Mouse (Mus musculus): Measurements from ENCODE around the gene Ubald2.
A peak's percentile ranks its signal among the peaks of the same experiment; 100 is the strongest.

The Ubald2 gene

DNA sequence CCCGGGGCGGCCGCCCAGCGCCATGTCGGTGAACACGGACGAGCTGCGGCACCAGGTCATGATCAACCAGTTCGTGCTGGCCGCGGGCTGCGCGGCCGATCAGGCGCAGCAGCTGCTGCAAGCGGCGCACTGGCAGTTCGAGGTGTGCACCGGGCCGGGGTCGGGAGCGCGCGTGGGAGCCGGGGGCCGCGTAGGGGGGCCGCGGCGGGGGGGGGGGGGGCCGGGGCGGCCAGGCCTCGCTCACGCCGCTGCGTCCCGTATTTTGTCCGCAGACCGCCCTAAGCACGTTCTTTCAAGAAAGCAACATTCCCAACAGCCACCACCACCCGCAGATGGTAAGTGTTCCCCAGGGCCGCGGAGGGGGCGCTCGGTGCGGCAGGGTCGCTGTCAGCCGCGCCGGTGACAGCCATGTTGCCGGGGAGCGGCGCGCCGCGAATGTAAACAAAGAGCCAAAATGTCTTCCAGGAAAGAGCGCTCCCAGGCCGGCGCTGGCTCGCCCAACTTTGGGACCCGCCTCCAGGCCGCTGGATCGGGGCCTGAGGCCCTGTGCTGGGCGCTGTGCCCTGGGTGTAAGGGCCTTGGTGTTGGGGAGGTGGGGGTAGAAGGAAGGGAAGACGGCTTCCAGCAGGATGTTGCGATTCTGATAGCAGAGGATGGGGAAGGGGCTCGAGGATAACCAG is 533 bp downstream of the Ubald2 start:
- peak; percentile 49 to 50 for DNase-seq

DNA sequence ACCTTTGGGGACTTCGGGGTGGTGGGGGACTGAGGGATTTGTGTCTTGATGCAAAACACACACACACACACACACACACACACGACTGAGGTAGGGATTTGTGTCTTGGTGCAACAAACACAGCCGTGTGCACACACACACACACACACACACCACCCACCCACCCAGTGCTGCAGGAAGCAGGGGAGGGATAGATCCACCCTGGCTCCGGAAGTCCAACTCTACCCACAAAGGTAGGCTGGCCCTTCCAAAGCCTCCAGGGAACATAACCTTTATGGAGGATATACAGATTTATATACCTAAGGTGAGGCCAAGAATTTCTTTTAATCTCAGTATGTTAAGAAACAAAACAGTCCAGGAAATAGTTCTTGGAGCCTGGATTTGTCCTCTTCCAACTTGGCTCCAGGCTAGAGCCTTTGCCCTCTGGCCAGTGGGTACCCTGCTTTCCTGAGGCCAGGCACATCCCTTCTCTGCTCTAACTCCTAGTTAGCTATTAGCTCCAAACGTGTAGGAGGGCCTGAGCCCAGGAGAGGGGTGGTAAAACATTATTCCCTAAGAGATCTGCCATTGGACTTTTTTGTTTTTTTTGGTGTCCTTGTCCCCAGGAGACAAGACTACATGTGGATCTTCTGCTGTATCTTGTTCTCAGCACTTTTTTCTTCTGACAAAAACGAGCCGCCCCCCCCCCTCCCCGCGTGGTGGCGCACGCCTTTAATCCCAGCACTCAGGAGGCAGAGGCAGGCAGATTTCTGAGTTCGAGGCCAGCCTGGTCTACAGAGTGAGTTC is 1.3 kb downstream of the Ubald2 start:
- no peak for DNase-seq

GRCm38 (mm10) chr11:116435992-116436724 is 2.3 kb downstream of the Ubald2 start:
- no peak for DNase-seq

GRCm38 (mm10) chr11:116436725-116437331 is 2.9 kb downstream of the Ubald2 start:
- no peak for DNase-seq

- DNase-seq = no peak
Observed at GRCm38 (mm10) chr11:116437541-116437940, 3.6 kb downstream of the Ubald2 start.

- no peak for DNase-seq
Observed at GRCm38 (mm10) chr11:116439269-116440240, 5.7 kb downstream of the Ubald2 start.

DNA sequence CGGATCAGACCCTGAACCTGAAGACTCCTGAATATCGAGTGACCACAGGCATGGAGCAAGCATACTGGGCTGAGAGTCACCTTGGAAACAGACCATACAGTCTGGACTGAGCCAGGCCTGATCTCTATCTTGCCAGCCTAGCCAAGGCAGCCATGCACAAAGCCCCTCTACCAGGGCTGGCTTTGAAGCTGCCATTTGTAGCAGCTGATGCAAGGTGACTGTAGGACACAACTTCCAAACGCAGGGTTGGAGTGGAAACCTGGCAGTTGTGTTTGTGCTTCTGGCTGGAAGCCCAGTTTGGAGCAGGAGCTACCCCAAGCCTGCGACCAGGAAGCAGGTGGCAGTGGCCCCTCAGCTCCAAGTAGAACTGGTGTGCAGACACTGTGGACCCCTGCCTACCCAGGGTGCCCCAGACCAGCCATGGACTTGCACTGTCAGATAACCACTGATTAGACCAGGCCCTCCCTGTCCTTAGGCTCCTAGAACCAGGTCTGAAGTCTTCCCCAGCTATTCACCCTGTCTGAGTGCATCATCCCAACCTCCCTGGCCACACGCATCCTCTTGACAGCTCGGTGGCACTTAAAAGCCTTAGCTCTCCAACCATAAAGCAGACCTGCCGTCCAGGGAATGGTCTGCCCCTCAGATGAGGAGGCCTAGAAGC is 6.6 kb downstream of the Ubald2 start:
- no peak for DNase-seq

DNA sequence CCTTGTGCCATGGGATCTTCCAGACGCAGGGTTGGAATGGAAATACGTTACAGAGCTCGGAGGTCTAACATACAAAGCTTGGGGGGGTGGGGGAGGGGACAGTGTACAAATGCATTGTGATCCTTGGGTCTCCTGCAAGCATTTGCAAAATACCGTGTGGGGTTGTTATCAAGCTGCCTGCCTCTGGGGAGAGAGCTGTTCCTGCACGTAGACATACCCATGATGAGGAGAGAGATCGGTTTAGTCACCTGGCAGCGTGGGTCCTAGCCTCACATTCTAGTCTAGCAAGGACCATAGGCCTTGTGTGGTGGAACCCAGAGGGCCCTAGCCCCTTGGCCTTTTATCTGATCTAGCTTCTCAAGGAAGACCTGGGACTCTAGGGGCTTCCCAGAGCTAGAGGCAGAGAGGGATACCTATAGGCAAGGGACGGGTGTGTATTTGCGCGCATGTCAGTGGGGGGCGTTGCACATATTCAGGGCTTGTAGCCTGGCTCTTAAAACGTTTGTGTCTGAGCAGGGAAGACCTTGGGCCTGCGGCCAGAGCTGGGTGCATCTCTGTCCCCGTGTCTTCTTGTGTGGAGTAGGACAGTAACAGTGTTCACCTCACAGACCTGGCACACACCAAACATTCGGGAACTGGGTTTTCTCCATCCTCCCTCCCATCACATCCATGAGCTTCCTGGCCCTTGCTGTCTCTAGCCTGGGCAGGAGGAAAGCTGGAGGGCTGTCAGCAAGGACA is 8.4 kb downstream of the Ubald2 start:
- DNase-seq = no peak

GRCm38 (mm10) chr11:116442867-116443177 is 8.9 kb downstream of the Ubald2 start:
- DNase-seq = no peak

DNA sequence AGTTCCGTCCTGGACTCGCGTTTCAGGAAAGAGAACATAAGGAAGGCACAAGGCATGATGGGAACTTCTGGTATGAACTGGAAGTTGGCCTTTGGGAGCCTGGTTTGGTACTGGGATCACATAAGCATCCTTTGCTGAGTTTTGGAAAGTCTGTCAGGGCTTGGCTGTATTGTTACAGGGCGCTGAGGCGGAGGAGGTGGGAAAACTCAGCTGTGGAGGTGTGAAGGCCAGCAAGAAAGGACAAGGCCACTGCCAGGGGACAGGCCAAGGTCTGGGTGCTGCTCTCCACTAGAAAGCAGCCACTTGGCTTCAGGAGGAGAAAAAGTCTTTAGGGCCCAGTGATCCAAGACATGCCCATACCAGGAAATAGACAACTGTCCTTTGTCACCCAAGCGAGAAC is 9.4 kb downstream of the Ubald2 start:
- no peak for DNase-seq

- no peak for DNase-seq
Observed at GRCm38 (mm10) chr11:116443935-116444334, 10.0 kb downstream of the Ubald2 start.

DNA sequence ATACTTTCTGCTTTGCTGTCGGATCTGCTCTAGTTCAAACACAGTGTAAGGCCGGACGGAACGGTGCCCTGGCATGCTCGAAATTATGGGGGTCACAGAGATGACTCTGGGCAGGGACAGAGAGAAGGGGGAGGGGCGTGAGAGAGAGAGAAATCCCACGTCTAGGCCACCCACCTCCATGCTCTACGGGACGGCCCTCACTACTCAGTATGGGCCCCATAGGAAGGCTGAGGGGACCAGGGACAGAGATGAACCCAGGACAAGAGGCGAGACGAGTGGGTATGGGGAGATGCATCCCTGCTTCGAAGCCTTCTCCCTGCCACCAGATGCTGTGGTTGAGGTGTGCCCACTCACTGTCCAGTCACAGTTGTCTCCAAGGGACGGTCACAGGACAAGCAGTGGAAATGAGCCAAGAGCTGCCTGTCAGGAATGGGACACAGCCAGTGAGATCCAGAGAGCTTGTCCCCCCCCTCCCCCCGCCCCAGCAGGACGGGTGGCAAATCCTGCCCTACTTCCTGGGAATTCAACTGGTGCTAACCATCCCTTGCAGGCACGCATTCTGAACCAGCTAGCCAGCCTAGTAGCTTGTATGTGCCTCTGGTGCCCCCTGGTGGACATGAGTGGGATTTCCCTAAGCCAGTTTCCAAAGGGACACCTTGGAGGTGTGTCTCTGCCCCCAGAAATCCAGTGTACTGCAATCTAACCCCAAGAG is 11.9 kb downstream of the Ubald2 start:
- peak; percentile 95 to 97 for DNase-seq

- no peak for DNase-seq
Observed at GRCm38 (mm10) chr11:116446308-116446887, 12.5 kb downstream of the Ubald2 start.

GRCm38 (mm10) chr11:116447822-116448221 is 13.9 kb downstream of the Ubald2 start:
- no peak for DNase-seq

GRCm38 (mm10) chr11:116449341-116449740 is 15.4 kb downstream of the Ubald2 start:
- DNase-seq = peak in 1 of 2 experiments; percentile 33

DNA sequence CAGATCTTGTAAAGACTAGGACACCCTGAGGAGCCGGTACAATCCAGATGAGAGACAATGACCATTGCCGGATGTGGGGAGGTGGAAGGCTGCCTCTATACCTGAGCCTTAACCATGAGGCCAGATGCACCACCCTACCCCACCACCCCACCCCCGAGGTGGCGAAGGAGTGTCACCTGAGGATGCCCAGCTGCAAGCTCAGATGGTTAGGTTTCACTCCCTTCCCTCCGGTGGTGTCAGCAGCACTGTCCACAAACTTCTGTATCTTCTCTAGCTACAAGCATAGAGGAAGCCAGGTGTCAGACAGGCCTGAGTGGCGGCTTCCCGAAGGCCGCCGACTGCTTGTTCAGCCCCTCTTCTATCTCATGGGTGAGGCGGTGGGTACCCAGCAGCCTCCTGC is 20.0 kb downstream of the Ubald2 start:
- no peak for DNase-seq

DNA sequence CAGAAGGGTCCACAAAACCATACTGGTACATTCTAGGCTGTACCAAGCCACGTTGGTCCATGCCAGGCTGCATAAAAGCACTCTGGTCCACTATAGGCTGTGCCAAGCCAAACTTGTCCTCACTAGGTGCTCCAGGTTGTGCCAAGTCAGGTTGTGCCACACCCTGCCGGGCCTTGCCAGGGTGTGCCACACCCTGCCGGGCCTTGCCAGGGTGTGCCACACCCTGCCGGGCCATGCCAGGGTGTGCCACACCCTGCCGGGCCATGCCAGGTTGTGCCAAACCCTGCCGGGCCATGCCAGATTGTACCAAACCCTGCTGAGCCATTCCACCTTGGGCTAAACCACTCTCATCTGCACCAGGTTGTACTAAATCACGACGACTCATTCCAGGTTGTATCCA is 22.3 kb downstream of the Ubald2 start:
- DNase-seq = no peak

DNA sequence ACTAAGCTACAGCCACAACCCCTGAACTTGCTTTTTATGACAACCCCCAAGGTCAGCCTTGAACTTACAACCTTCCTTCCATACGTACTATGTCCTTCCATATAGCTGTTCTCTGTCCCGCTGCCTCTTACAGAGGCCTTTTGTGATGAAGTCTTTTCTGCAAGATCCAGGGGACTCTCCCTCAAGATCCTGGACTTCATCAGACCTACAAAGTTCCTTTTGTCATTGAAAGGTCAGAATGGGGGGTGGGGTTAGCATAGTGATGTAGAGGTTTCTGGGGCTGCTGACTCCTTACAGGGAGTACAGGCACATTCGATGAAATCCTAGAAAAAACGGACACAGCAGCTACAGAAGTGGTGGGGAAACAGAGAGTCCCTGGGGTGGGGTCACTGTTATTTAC is 25.9 kb downstream of the Ubald2 start:
- DNase-seq = no peak

DNA sequence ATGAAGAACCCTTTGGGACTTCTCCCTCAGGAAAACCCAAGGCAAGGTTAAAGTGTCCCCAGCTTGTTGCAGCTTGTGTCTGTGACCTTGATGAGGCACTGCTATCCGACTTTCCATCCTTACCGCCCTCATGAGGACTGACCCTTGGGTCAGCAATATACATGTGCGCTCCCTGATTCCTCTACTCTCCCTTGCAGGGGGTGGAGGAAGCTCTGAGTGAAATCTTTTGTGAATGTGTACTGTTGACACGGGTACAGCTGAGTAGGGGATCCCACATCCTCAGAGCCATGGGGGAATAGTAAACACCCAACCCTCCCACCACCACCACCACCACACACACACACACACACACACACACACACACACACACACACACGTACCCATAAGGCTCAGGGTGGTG is 29.4 kb downstream of the Ubald2 start:
- no peak for DNase-seq

DNA sequence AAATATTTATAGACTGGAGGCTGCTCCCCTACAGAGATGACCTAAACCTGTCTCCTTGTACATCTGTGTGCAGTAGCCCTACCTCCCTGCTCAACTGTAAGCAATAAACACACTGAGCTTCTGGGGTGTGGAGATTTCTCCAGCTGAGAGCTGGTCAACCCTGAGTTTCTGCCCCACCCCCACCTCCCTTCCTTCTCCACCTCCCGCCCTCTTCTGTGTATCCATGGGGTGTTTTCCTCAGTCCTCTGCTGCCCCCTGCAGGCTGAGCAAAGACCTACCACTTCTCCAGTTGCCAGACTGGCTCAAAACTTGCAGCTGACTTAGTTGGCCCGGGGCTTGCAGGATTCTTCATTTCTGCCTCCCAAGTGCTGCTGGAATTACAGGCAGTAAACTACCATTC is 29.9 kb downstream of the Ubald2 start:
- DNase-seq = peak; percentile 81 to 85
